Mouse (Mus musculus) neural tube, embryonic 14.5 days (tissue): ENCODE data around the gene Zmynd8. TPM values are rescaled to one million over a fixed set of nuclear protein-coding genes. Genes with fewer than 3 reads are reported as not detected.
A peak's percentile ranks its signal among the peaks of the same experiment; 100 is the strongest.

Source experiments
- ATAC-seq: fragments of 200-750 bp; cut with Nextera tagmentation; 2 replicates; pipeline ENCODE4 v1.8.0; 2017; ENCODE audit warnings: low read depth, mild to moderate bottlenecking, moderate TSS enrichment, moderate library complexity
- H3K27ac ChIP-seq: fragments of 300-500 bp; sonication (generic); 2 replicates; pipeline ENCODE4 v1.5.1; 2014; ENCODE audit warnings: low read depth, mild to moderate bottlenecking, control low read depth, low read length, moderate library complexity, mixed read lengths
- H3K27me3 ChIP-seq: fragments of 300-500 bp; sonication (generic); 2 replicates; pipeline ENCODE4 v1.6.1; 2014; ENCODE audit warnings: low read length; ENCODE audit not compliant: control insufficient read depth, insufficient read depth
- H3K36me3 ChIP-seq: fragments of 300-500 bp; sonication (generic); 2 replicates; pipeline ENCODE4 v1.6.1; 2014; ENCODE audit warnings: low read length, mixed read lengths; ENCODE audit not compliant: control insufficient read depth, insufficient read depth
- H3K4me1 ChIP-seq: fragments of 300-500 bp; sonication (generic); 2 replicates; pipeline ENCODE4 v1.6.1; 2014; ENCODE audit warnings: low read length; ENCODE audit not compliant: control insufficient read depth, insufficient read depth
- H3K4me2 ChIP-seq: fragments of 300-500 bp; sonication (generic); 2 replicates; pipeline ENCODE4 v1.6.1; 2014; ENCODE audit warnings: mild to moderate bottlenecking, low read depth, low read length, control low read depth
- H3K4me3 ChIP-seq: fragments of 300-500 bp; sonication (generic); 2 replicates; pipeline ENCODE4 v1.5.1; 2014; ENCODE audit warnings: low read depth, low read length, control low read depth, mixed read lengths
- H3K9ac ChIP-seq: fragments of 300-500 bp; sonication (generic); replicated peaks from 2 replicates; pipeline ENCODE4 v1.6.1; 2014; ENCODE audit warnings: low read depth, mild to moderate bottlenecking, control low read depth, low read length, mixed read lengths
- H3K9me3 ChIP-seq: fragments of 300-500 bp; sonication (generic); 2 replicates; pipeline ENCODE4 v1.6.1; 2016; ENCODE audit warnings: low read length; ENCODE audit not compliant: control insufficient read depth
- whole genome bisulfite sequencing: fragments of 180-500 bp; shearing (Covaris S2); extraction: QIAGEN DNeasy Blood & Tissue Kit; methylation state at CpG from one replicate; pipeline ENCODE4 v1.1.7; 2014; 5-methylcytosine and 5-hydroxymethylcytosine counted together
- polyA plus RNA-seq: library from polyadenylated mRNA; unstranded; fragments of >200 nt; fragmentation: Nextera tagmentation; extraction: Ambion mirVana; gene quantifications from 2 replicates; pipeline ENCODE4 v1.2.1, GENCODE M21; 2014

Zmynd8 gene
- polyA plus RNA-seq, 1 experiment from 2014 or later: 69.3 TPM

DNA sequence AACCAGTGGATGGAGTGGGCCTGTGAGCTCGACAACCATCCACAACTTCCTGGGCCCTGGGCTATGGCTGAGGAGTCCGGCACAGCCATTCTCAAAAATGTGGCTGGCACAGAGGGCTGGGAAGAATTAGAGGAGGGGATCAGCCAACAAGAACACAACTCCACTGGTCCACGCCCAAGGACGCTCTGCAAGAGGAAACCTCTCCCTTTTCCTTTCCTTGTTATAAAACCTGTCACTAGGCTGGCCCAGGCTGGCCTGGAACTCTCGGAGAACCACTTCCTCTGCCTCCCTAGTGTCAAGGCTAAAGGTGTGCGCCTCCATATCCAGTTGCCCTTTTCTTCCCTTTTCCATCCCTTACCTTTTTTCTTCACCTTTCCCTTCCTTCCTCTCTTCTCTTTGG is 55.5 kb downstream of the Zmynd8 start:
- Histone ChIP-seq H3K9ac (no peak overlapping the region), H3K27ac (no peak overlapping the region), H3K4me3 (no peak overlapping the region), H3K36me3 (peaks cover 37% of the 10 kb centered on the region), H3K4me1 (peaks cover 13% of the 10 kb centered on the region; the same call in 1 of the 2 replicates), H3K4me2 (no peak overlapping the region), H3K9me3 (no peaks in the 10 kb centered on the region), H3K27me3 (no peaks in the 10 kb centered on the region)
- 94% methylated on average over 6 of the region's 6 CpGs for WGBS
- no peak for ATAC-seq

- no peak overlapping the region for H3K4me3 ChIP-seq
- no peak overlapping the region for H3K27ac ChIP-seq
- no peaks in the 10 kb centered on the region for H3K9me3 ChIP-seq
- 88% methylated on average over 10 of the region's 10 CpGs for WGBS
- no peak for ATAC-seq
- no peaks in the 10 kb centered on the region for H3K27me3 ChIP-seq
- peaks cover 14% of the 10 kb centered on the region; the same call in 1 of the 2 replicates for H3K4me1 ChIP-seq
- H3K9ac ChIP-seq: no peak overlapping the region
- H3K36me3 ChIP-seq: peaks cover 46% of the 10 kb centered on the region
- no peak overlapping the region for H3K4me2 ChIP-seq
These were observed 56.6 kb downstream of the Zmynd8 start for GRCm38 (mm10) chr2:165842241-165842640.

- ATAC-seq: no peak
These were observed 57.0 kb downstream of the Zmynd8 start for GRCm38 (mm10) chr2:165841805-165842204.

GRCm38 (mm10) chr2:165840852-165841251 is 58.0 kb downstream of the Zmynd8 start:
- Histone ChIP-seq H3K9me3 (no peaks in the 10 kb centered on the region), H3K4me3 (no peak overlapping the region), H3K27me3 (no peaks in the 10 kb centered on the region), H3K4me2 (no peak overlapping the region), H3K27ac (no peak overlapping the region), H3K9ac (no peak overlapping the region), H3K4me1 (peaks cover 14% of the 10 kb centered on the region; the same call in 1 of the 2 replicates), H3K36me3 (peaks cover 47% of the 10 kb centered on the region)
- WGBS: 87% methylated on average over 7 of the region's 7 CpGs
- no peak for ATAC-seq

More at GRCm38 (mm10) chr2:165841805-165842204, 57.0 kb downstream of the Zmynd8 start:
- no peaks in the 10 kb centered on the region for H3K27me3 ChIP-seq
- H3K9me3 ChIP-seq: no peaks in the 10 kb centered on the region
- H3K4me2 ChIP-seq: no peak overlapping the region
- peaks cover 14% of the 10 kb centered on the region; the same call in 1 of the 2 replicates for H3K4me1 ChIP-seq
- no peak overlapping the region for H3K9ac ChIP-seq
- H3K36me3 ChIP-seq: peaks cover 46% of the 10 kb centered on the region
- no peak overlapping the region for H3K4me3 ChIP-seq
- WGBS: 89% methylated on average over 6 of the region's 6 CpGs
- no peak overlapping the region; the same call in 1 of the 2 replicates for H3K27ac ChIP-seq

DNA sequence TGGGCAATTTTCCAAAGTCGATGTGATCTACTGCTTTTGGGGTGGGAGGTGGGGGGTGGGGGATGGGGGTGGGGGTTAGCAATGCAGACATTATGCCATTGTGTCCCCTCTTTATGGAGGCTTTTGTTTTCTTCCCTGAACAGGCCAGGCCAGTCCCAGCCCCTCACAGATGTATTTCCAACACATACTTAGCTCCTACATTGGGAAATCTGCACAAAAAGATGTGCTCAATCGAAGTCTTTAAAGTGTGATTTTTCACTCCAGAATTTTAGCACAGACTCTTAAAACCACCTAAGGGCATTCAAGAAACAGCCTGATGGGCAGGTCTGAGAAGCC is 59.5 kb downstream of the Zmynd8 start:
- 53% methylated on average over 2 of the region's 2 CpGs for WGBS
- peak; percentile 36; the same call in 1 of the 2 replicates for ATAC-seq
- H3K4me2 ChIP-seq: no peak overlapping the region
- H3K36me3 ChIP-seq: peaks cover 47% of the 10 kb centered on the region
- peaks cover 14% of the 10 kb centered on the region; the same call in 1 of the 2 replicates for H3K4me1 ChIP-seq
- H3K9ac ChIP-seq: no peak overlapping the region
- peak overlapping the region; percentile 76 for H3K27ac ChIP-seq
- H3K27me3 ChIP-seq: no peaks in the 10 kb centered on the region
- H3K9me3 ChIP-seq: no peaks in the 10 kb centered on the region
- no peak overlapping the region for H3K4me3 ChIP-seq

GRCm38 (mm10) chr2:165838606-165839316 is 60.1 kb downstream of the Zmynd8 start:
- Histone ChIP-seq H3K4me1 (peaks cover 14% of the 10 kb centered on the region; the same call in 1 of the 2 replicates), H3K36me3 (peaks cover 46% of the 10 kb centered on the region), H3K27me3 (no peaks in the 10 kb centered on the region), H3K4me3 (no peak overlapping the region), H3K9me3 (no peaks in the 10 kb centered on the region), H3K27ac (peak overlapping the region; percentile 76), H3K4me2 (no peak overlapping the region), H3K9ac (0 out of 2 replicates have a peak overlapping the region, but pooled peaks have one; percentile 2)
- 26% methylated on average over 23 of the region's 23 CpGs for whole genome bisulfite sequencing
- ATAC-seq: peak; percentile 87

GRCm38 (mm10) chr2:165834601-165835000 is 64.2 kb downstream of the Zmynd8 start:
- 91% methylated on average over 13 of the region's 13 CpGs for WGBS
- ATAC-seq: no peak
- Histone ChIP-seq H3K27ac (no peak overlapping the region), H3K27me3 (no peaks in the 10 kb centered on the region), H3K36me3 (peaks cover 53% of the 10 kb centered on the region), H3K4me3 (no peak overlapping the region), H3K9me3 (no peaks in the 10 kb centered on the region), H3K9ac (no peak overlapping the region), H3K4me2 (no peak overlapping the region), H3K4me1 (peaks cover 11% of the 10 kb centered on the region; the same call in 1 of the 2 replicates)

GRCm38 (mm10) chr2:165833468-165833867 is 65.3 kb downstream of the Zmynd8 start:
- ATAC-seq: no peak
- H3K9me3 ChIP-seq: no peaks in the 10 kb centered on the region
- WGBS: 69% methylated on average over 9 of the region's 9 CpGs
- peaks cover 59% of the 10 kb centered on the region for H3K36me3 ChIP-seq
- no peak overlapping the region for H3K27ac ChIP-seq
- H3K4me2 ChIP-seq: no peak overlapping the region
- no peaks in the 10 kb centered on the region for H3K27me3 ChIP-seq
- H3K4me1 ChIP-seq: peaks cover 2% of the 10 kb centered on the region; the same call in 1 of the 2 replicates
- H3K9ac ChIP-seq: no peak overlapping the region
- no peak overlapping the region for H3K4me3 ChIP-seq

DNA sequence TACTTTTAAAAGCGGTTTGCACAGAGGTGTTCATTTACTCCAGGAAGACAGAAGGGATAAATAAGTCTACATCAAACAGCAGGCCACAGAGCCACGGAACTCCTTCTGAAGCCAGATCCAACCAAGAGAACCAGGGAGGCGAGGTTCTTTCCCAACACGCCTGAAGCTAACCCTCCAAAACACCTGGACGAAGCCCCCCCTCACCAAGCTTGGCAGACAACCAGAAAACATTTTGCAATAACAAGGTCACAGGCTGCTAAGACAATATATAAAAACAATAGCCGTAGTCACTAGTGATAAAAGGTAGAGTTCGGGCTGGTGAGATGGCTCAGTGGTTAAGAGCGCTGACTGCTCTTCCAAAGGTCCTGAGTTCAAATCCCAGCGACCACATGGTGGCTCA is 66.1 kb downstream of the Zmynd8 start:
- H3K27me3 ChIP-seq: no peaks in the 10 kb centered on the region
- H3K9ac ChIP-seq: no peak overlapping the region
- no peaks in the 10 kb centered on the region; the same call in 1 of the 2 replicates for H3K4me1 ChIP-seq
- H3K4me3 ChIP-seq: no peak overlapping the region
- no peak overlapping the region for H3K4me2 ChIP-seq
- peaks cover 57% of the 10 kb centered on the region for H3K36me3 ChIP-seq
- no peak overlapping the region for H3K27ac ChIP-seq
- WGBS: 91% methylated on average over 9 of the region's 9 CpGs
- ATAC-seq: no peak
- no peaks in the 10 kb centered on the region for H3K9me3 ChIP-seq
